Mouse (Mus musculus): ENCODE measurements around the gene Ppp1ca.

The Ppp1ca gene

GRCm38 (mm10) chr19:4213524-4213974 lies 21.7 kb downstream of the Ppp1ca start:
- DNase-seq (ENCODE audit: low spot score): no peak

DNA sequence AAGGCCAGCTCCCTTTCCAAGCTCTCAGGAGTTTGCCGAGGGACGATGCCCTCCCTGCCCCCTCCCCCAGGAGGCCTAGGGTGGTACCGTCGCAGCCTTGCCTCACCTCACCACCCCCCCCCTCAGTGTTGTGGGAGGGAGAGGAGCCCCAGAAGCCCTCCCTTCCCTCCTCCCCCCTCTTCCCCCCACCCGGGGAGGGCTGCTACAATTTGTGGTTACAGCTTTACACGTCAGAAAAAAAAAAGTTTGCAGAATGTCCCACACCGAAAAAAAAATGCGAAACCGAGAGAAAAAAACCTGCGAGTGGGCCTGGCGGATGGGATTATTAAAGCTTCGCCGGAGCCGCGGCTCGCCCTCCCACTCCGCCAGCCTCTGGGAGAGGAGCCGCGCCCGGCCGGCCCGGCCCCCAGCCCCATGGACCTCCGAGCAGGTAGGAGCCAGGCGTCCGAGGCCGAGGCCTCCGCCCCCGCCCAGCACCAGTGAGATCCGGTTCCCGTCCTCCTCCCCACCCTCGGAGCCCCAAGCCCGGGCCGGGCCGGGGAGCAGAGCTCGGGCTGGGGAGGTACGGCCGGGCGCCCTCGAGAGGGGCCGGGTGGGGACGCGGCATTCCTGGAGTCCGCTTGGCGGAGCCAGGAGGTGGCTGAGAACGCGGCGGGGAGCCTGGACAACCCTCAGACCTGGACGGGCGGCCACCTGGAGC lies 22.4 kb downstream of the Ppp1ca start, which contains the start of the genes Clcf1 and AC109138.7:
Gene Clcf1, plus strand, starts transcription at position 168 of the 700 bp plus-strand sequence.
Gene AC109138.7, plus strand, starts transcription at position 287 of the 700 bp plus-strand sequence.
- no peak for DNase-seq (ENCODE audit: low spot score)

- DNase-seq (ENCODE audit: low spot score): no peak
These were observed 23.0 kb downstream of the Ppp1ca start for GRCm38 (mm10) chr19:4214771-4215450.

GRCm38 (mm10) chr19:4215451-4215840 lies 23.6 kb downstream of the Ppp1ca start:
- no peak for DNase-seq (ENCODE audit: low spot score)

DNA sequence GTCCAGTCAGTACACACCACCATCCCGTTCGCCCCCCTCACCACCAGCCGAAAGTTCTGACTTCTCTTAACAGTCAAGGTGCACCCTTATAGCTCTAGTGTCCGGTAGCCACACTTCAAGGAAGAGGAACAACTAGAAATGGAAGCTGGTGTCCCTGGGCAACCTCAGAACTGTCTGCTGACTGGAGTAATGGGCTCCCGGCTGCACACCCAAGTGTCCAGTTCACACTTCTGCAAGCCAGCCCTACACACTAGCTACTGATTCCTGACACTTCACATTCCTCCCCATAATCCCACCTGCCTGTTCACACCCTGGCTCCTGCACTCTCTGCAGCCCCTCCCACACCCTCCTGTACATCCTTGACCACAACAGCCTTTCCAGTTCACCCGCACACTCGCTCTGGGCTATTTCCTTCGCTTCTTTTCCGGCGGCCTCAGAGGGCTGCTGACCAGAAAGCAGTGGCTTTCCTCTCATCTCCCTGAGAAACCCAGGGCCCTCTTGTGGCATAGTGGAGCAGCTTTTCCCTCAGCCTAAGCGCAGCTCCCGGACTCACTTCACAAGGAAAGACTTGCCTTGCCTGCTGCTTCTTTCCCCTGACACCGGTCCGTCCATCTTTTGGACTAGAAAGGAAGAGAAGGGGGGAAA lies 24.3 kb downstream of the Ppp1ca start:
- DNase-seq (ENCODE audit: low spot score): no peak

- DNase-seq (ENCODE audit: low spot score): no peak
These were observed 25.3 kb downstream of the Ppp1ca start for GRCm38 (mm10) chr19:4217140-4217539.

GRCm38 (mm10) chr19:4217855-4218254 lies 26.0 kb downstream of the Ppp1ca start:
- DNase-seq (ENCODE audit: low spot score): no peak

DNA sequence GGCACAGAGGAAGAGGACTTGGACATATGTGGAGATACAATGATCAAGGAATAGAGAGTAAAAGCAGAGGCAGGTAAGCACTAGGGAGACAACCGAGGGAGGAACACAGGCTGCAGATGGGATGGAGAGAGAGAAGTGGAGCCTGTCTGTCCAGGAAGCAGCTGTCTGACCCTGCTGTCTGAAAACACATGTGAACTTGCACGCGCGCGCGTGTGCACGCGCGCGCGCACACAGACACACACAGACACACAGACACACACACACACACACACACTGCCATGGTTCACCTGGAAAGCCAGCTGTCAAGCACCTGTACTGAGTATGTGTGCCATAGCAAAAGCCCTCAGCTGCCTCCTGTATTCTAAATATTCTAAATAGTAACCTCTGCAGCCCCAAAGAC lies 26.4 kb downstream of the Ppp1ca start:
- DNase-seq (ENCODE audit: low spot score): no peak

- no peak for DNase-seq (ENCODE audit: low spot score)
These were observed 26.9 kb downstream of the Ppp1ca start for GRCm38 (mm10) chr19:4218784-4219183.

GRCm38 (mm10) chr19:4219943-4220342 lies 28.1 kb downstream of the Ppp1ca start:
- DNase-seq (ENCODE audit: low spot score): no peak

DNA sequence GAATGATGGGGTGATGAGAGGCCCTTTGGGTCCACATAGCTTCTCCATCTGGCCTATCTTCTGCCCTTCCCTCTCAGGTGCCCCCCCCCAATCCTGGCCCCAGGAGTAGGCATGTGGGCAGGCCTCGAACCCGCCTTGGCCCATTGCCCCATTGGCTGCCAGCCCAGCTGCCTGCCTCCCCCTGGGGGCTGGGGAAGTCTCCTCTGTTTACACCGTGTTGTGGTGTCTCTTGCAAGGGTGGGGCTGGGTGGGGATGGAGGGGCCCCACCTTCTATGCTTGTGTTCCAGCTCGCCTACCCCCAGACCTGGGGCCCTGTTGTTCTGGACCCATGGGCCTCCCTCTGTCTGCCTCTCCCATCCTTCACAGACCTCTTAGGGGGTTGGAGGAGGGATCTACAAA lies 28.6 kb downstream of the Ppp1ca start:
- no peak for DNase-seq (ENCODE audit: low spot score)

DNA sequence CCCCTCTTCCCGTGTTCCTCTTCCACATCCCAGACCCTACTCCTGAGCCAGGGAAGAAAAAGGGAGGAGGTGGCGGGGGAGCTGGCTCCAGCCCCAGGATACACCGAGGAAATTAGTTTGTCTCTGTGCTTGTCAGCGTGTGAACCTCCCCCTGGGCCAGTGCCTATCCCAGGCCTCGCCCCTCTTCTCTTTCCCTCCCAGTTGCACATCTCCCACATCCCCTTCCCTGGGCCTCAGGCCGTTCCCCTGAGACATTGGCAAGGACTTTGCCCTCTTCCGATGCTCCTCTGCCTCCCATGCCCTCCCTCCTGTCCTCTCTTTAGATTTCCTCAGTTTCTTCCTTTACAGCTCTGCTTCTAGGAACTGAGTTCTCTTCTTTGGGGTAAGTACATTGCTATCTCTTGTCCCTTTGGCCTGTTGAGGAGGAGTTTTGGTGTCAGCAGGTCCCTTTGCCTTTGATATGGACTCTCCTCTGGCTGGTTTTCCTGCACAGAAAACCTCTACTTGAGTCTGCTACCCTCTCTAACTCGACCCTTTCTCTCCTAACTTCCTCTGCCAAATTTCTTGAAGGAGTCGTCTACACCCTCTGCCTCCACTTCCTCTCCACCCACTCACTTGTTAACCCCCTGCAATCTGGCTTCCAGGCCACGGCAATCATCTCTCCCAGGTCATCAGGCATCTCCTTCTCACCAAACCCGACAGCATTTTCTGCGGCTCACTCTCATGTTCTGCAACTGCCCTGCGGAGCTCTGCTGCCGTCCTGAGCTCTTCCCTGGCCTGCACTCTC lies 29.3 kb downstream of the Ppp1ca start:
- DNase-seq (ENCODE audit: low spot score): no peak

- DNase-seq (ENCODE audit: low spot score): no peak
These were observed 30.3 kb downstream of the Ppp1ca start for GRCm38 (mm10) chr19:4222165-4222564.

GRCm38 (mm10) chr19:4226779-4227178 lies 34.9 kb downstream of the Ppp1ca start:
- no peak for DNase-seq (ENCODE audit: low spot score)

GRCm38 (mm10) chr19:4227446-4227845 lies 35.6 kb downstream of the Ppp1ca start:
- DNase-seq (ENCODE audit: low spot score): no peak

DNA sequence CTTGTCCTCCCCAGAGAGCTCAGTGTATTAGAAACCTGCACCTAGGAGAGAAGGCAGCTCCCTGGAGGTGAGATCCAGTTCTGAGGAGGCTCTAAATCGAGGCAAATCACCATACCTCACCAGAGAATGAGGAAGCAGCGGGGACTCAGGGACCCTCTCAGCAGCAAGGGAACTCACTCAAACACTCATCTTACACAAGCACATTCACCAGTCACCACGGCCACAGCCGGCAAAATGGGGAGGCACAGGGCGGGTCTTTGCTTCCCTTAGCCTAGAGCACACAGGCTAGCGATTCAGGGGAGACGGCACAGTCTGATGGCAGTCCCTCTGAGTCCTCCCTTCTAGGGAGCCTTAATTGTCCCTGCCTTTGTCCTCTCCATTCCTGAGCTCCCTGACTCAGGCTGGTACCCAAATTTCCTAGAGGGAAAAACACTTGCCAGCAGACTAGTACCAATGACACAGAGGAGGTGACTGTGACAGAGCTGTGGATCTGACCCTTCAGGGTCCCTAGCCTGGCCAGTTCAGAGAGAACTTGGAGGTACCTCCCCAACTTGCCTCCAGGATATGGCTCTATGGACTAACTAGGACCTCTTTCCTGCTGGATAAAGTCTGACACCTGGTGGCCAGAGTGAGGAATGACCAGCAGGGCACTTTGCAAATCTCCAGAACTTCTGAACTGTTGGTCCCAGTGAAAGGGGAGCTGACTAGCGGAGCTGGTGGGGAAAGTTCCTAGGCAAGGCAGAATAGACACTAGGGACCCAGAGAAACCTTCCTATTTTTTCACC lies 36.2 kb downstream of the Ppp1ca start:
- peak; percentile 75 for DNase-seq (ENCODE audit: low spot score)

- DNase-seq (ENCODE audit: low spot score): no peak
These were observed 37.0 kb downstream of the Ppp1ca start for GRCm38 (mm10) chr19:4228891-4229290.

DNA sequence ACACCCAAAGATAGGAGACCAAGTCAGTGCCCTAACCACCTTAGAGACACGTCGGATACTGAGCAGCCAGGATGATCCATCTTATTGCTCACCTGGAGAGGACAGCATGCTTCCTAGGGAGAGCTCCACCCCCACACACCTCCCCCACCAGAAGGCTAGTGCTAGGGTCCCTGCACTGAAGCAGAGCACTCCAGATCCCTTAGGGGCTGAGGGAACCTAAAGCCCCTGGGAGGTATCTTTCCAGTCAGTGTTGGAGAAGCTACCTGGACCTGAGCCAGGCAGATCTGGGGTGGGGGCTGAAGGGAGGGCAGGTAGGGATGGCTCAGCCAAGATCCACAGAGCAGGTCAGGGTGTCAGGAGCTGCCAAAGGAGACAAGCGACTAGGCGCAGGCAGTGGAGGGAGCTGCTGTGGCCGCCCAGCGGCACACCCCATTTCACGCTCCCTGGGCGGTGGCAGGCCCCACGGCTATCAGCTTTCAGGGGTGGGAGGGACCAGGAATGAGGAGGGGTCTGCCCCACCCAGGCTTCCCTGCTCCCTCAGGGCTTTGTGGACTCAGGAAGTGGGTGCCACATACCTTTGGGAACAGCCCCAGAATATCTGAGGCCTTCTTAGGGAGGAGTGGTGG lies 37.7 kb downstream of the Ppp1ca start:
- no peak for DNase-seq (ENCODE audit: low spot score)

DNA sequence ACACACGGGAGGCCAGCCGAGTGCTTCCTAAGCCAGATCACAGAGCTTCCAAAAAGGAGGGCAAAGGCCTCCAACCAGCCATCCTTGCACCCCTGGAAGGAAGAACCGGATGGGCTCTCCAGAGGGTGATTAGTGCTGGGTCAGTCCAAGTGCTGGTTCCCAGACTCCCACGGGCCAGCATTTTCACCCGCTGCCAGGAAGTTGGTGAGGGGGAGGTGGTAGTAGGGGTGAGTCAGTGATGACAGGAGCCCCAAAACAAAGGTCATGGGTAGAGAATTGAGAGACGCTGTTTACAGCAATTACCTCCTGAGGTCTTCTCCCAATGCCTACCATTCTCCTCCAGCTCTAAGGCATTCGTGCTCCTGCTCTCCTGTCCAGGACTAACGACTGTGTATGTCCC lies 38.5 kb downstream of the Ppp1ca start:
- no peak for DNase-seq (ENCODE audit: low spot score)

GRCm38 (mm10) chr19:4231253-4232185 lies 39.7 kb downstream of the Ppp1ca start, which contains the start of gene Pold4:
Pold4 (plus strand) TSS chr19:4231899.
- peak; percentile 89 for DNase-seq (ENCODE audit: low spot score)

Data from c-Kit-positive CD71-positive TER-119-positive erythroid progenitor cells, embryonic 14.5 days (primary cell).